Mouse (Mus musculus) stomach, embryonic 16.5 days (tissue): Measurements from ENCODE around the gene Slc38a2. TPM values are rescaled to one million over a fixed set of nuclear protein-coding genes. Genes with fewer than 3 reads are reported as not detected.

ENCODE experiments used
- ATAC-seq: fragments of 200-750 bp; cut with Nextera tagmentation; 2 replicates; pipeline ENCODE4 v1.8.0; 2017; ENCODE audit warnings: moderate number of reproducible peaks, moderate TSS enrichment; ENCODE audit not compliant: insufficient read depth, low FRiP score
- H3K27ac ChIP-seq: fragments of 300-500 bp; sonication (generic); 2 replicates; pipeline ENCODE4 v1.5.1; 2014; ENCODE audit warnings: low read length
- H3K27me3 ChIP-seq: fragments of 300-500 bp; sonication (generic); 2 replicates; pipeline ENCODE4 v1.6.1; 2014; ENCODE audit warnings: low read length, control low read depth, mixed read lengths; ENCODE audit not compliant: control insufficient read depth, insufficient read depth
- H3K36me3 ChIP-seq: fragments of 300-500 bp; sonication (generic); 2 replicates; pipeline ENCODE4 v1.6.1; 2014; ENCODE audit warnings: low read length; ENCODE audit not compliant: control insufficient read depth, insufficient read depth
- H3K4me1 ChIP-seq: fragments of 300-500 bp; sonication (generic); 2 replicates; pipeline ENCODE4 v1.6.1; 2014; ENCODE audit warnings: low read length, control low read depth, mixed read lengths; ENCODE audit not compliant: control insufficient read depth, insufficient read depth
- H3K4me2 ChIP-seq: fragments of 300-500 bp; sonication (generic); 2 replicates; pipeline ENCODE4 v1.6.1; 2014; ENCODE audit warnings: low read depth, low read length, mixed read lengths
- H3K4me3 ChIP-seq: fragments of 300-500 bp; sonication (generic); replicated peaks from 2 replicates; pipeline ENCODE4 v1.5.1; 2014; ENCODE audit warnings: mild to moderate bottlenecking, low read length
- H3K9ac ChIP-seq: fragments of 300-500 bp; sonication (generic); 2 replicates; pipeline ENCODE4 v1.6.1; 2014; ENCODE audit warnings: low read length
- H3K9me3 ChIP-seq: fragments of 300-500 bp; sonication (generic); replicated peaks from 2 replicates; pipeline ENCODE4 v1.6.1; 2016; ENCODE audit warnings: low read length, control low read depth; ENCODE audit not compliant: control insufficient read depth
- WGBS: fragments of 180-500 bp; shearing (Covaris S2); extraction: QIAGEN DNeasy Blood & Tissue Kit; methylation state at CpG from one replicate; pipeline ENCODE4 v1.1.7; 2014; 5-methylcytosine and 5-hydroxymethylcytosine counted together
- polyA plus RNA-seq: library from polyadenylated mRNA; unstranded; fragments of >200 nt; fragmentation: Nextera tagmentation; extraction: Ambion mirVana; gene quantifications from 2 replicates; pipeline ENCODE4 v1.2.1, GENCODE M21; 2015

The Slc38a2 gene
- polyA plus RNA-seq, 1 experiment from 2014 or later: 133 TPM

DNA sequence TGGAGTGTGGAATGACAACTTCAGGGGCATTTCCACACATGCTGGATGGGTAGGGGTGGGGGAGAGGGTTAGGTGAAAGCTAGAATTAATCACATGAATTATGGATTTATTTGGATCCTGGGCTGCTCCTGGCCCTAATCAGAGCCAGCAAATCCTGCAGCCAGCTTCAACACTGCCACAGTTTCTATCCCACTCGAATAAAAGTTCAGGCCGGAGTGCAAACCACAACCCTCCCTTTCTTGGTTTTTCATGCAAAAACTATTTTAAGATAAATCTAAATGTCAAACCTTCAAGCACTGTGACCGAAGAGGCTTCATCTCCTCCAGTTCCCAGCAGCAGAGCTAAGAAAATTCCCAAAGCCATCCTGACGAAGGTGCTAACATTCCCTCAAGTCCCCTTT is 28.8 kb upstream of the Slc38a2 start:
- Histone ChIP-seq H3K9ac (no peak overlapping the region), H3K36me3 (no peaks in the 10 kb centered on the region), H3K27me3 (no peaks in the 10 kb centered on the region), H3K4me2 (no peak overlapping the region), H3K4me3 (no peak overlapping the region), H3K9me3 (no peaks in the 10 kb centered on the region), H3K27ac (peak overlapping the region; percentile 11; the same call in 1 of the 2 replicates), H3K4me1 (peaks cover 4% of the 10 kb centered on the region)
- ATAC-seq: no peak
- 47% methylated on average over 4 of the region's 4 CpGs for WGBS

DNA sequence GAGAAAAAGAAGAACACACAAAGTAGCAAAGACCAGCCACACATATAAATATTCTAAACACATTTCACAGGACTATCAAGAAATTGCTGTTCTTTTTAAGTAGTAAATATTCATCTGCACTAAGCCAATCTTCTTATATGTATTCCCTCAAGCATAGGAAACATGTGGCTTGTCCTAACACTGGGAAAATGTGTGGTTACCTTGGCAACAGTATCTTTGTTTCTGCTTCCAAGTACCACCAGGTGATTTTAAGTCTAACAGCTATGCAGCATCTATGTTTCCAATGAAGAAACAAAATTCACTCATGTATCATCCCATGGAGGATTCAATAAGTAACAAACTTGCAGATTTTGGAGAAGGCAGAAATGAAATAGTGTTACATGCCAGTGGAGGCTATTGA is 25.0 kb upstream of the Slc38a2 start:
- no peaks in the 10 kb centered on the region for H3K27me3 ChIP-seq
- H3K27ac ChIP-seq: no peak overlapping the region
- no peak overlapping the region for H3K4me2 ChIP-seq
- H3K4me1 ChIP-seq: peaks cover 4% of the 10 kb centered on the region
- H3K4me3 ChIP-seq: no peak overlapping the region
- H3K36me3 ChIP-seq: no peaks in the 10 kb centered on the region
- H3K9me3 ChIP-seq: no peaks in the 10 kb centered on the region
- H3K9ac ChIP-seq: no peak overlapping the region
- ATAC-seq: no peak

DNA sequence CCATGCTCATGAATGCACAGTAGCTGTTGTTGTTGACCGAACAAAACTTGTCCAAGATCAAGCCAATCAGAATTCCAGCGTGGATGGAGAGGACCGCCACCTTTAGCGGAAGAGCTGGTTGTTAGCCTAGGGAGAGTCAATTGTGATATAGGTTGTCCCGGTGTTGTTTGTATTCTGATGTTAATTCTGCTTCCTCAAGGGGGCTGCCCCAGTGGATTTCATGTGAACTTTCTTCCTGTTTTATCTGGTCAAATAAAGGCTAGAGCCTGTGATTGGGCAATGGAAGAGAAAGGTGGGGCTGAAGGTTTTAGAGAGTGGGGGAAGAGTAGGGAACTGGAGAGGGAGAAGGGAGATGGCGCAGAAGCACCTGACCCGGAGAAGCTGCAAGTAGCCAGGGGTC is 22.7 kb upstream of the Slc38a2 start:
- no peaks in the 10 kb centered on the region; the same call in 1 of the 2 replicates for H3K4me1 ChIP-seq
- WGBS: 78% methylated on average over 7 of the region's 7 CpGs
- no peak overlapping the region for H3K9ac ChIP-seq
- H3K4me3 ChIP-seq: no peak overlapping the region
- H3K9me3 ChIP-seq: no peaks in the 10 kb centered on the region
- no peak for ATAC-seq
- H3K27ac ChIP-seq: no peak overlapping the region
- H3K27me3 ChIP-seq: no peaks in the 10 kb centered on the region
- no peak overlapping the region for H3K4me2 ChIP-seq
- no peaks in the 10 kb centered on the region for H3K36me3 ChIP-seq

DNA sequence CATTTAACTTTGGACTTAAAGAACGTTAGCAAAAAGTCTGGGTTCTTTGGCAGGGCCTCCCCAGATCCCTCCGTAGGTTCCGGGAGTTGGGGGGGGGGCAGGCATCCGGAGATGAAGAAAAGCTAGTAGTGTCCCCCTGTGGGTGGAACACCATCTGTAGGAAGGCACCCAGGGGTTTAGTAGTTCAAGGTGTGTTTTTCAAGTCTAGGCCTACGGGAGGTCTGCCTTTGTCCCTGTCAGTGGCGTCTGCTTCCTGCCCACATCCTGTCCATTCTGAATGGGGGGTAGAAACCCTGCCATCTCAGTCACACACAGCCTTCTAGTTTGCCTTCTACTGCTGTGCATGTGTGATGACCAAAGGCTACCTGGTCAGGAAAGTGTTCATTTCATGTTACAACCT is 20.6 kb upstream of the Slc38a2 start:
- H3K36me3 ChIP-seq: no peaks in the 10 kb centered on the region
- no peak overlapping the region for H3K9ac ChIP-seq
- 79% methylated on average over 6 of the region's 6 CpGs for WGBS
- H3K4me1 ChIP-seq: no peaks in the 10 kb centered on the region; the same call in 1 of the 2 replicates
- no peaks in the 10 kb centered on the region for H3K9me3 ChIP-seq
- no peaks in the 10 kb centered on the region for H3K27me3 ChIP-seq
- no peak for ATAC-seq
- H3K4me3 ChIP-seq: no peak overlapping the region
- H3K27ac ChIP-seq: no peak overlapping the region
- no peak overlapping the region for H3K4me2 ChIP-seq

DNA sequence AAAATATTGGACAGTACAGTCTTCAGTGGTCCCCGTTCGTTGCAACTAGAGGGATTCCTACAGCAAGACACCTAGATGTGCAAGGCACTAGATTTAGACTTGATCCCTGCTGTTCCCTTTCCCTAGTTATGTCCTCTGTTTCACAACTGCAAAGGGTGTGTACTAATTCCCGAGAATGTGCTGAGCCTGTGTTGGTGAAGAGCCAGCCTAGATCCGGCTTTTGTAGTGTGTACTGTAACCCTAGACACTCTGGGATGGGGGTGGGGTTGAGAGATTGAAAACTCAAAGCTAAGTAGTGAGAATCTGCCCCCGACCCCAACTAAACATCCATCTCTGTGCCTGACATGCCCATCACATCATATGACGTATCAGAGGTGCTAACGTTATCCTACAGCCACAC is 18.9 kb upstream of the Slc38a2 start:
- H3K9me3 ChIP-seq: no peaks in the 10 kb centered on the region
- H3K36me3 ChIP-seq: no peaks in the 10 kb centered on the region
- 62% methylated on average over 7 of the region's 7 CpGs for WGBS
- H3K9ac ChIP-seq: no peak overlapping the region
- H3K27ac ChIP-seq: no peak overlapping the region
- peak; percentile 58; the same call in 1 of the 2 replicates for ATAC-seq
- no peak overlapping the region for H3K4me2 ChIP-seq
- H3K4me3 ChIP-seq: no peak overlapping the region
- H3K4me1 ChIP-seq: no peaks in the 10 kb centered on the region; the same call in 1 of the 2 replicates
- H3K27me3 ChIP-seq: no peaks in the 10 kb centered on the region

DNA sequence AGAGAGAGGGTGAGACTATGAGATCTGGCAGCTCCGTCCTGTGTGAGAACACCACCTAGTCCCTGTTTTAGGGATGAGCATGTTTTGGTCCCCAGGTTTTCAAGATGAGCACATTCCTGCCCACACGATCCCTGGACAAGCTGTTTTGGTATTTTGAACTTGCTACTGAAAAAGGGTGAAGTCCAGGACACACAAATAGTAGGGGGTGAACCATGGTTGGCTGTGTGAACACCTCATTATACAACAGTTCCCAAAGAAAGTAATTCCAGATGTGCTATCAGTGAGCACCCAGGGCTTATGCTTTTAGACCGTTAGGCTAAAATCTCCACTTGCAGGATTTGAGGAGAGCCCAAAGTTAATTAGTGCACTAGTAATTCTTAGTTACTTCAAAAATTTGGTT is 17.7 kb upstream of the Slc38a2 start:
- H3K27ac ChIP-seq: no peak overlapping the region
- no peaks in the 10 kb centered on the region for H3K9me3 ChIP-seq
- no peaks in the 10 kb centered on the region; the same call in 1 of the 2 replicates for H3K4me1 ChIP-seq
- ATAC-seq: no peak
- no peak overlapping the region for H3K9ac ChIP-seq
- no peaks in the 10 kb centered on the region for H3K36me3 ChIP-seq
- no peak overlapping the region for H3K4me2 ChIP-seq
- no peak overlapping the region for H3K4me3 ChIP-seq
- WGBS: 74% methylated on average over 3 of the region's 3 CpGs
- no peaks in the 10 kb centered on the region for H3K27me3 ChIP-seq

DNA sequence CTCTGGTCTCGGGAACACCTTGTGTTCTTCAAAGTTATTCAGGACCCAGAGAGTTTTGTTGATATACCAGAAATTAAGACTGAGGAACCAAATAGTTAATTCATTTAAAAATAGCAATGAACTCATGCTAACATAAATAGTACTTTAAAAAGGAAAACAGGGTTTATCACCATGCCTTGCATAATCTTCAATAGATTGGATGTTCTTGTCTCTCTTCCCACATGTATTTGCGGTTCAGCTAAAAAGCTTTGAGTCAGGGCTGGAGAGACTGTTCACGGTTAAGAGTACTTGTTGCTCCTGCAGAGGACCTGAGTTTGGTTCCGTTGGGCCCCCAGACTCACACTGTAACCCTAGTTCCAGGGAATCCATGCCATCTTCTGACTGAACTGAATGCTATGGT is 16.8 kb upstream of the Slc38a2 start:
- Histone ChIP-seq H3K27ac (no peak overlapping the region), H3K4me1 (no peaks in the 10 kb centered on the region; the same call in 1 of the 2 replicates), H3K9ac (no peak overlapping the region), H3K9me3 (no peaks in the 10 kb centered on the region), H3K27me3 (no peaks in the 10 kb centered on the region), H3K36me3 (no peaks in the 10 kb centered on the region), H3K4me2 (no peak overlapping the region), H3K4me3 (no peak overlapping the region)
- 83% methylated on average over 4 of the region's 4 CpGs for WGBS
- ATAC-seq: no peak

DNA sequence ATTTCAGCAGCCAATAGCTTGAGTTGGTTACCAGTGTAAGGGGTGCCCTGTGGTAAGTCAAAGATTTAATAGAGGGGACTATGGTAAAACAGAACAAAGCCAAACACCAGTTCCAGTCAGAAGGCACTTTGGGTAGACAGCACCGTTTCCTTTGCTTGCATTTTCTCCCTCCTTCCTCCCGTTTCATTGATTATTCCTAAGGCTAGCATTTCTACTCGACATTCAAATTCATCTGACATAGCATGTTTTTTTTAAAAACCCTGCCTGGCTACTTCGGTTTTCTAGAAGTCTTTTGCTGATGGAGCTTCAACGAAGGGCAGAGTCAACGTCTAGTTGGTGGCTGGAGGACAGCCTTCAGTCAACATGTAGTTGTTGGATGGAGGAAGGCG is 16.2 kb upstream of the Slc38a2 start:
- H3K9me3 ChIP-seq: no peaks in the 10 kb centered on the region
- no peak overlapping the region for H3K4me3 ChIP-seq
- no peak for ATAC-seq
- 86% methylated on average over 7 of the region's 7 CpGs for WGBS
- no peak overlapping the region for H3K4me2 ChIP-seq
- no peak overlapping the region for H3K27ac ChIP-seq
- no peak overlapping the region for H3K9ac ChIP-seq
- H3K27me3 ChIP-seq: no peaks in the 10 kb centered on the region
- no peaks in the 10 kb centered on the region for H3K36me3 ChIP-seq
- H3K4me1 ChIP-seq: peaks cover 3% of the 10 kb centered on the region

DNA sequence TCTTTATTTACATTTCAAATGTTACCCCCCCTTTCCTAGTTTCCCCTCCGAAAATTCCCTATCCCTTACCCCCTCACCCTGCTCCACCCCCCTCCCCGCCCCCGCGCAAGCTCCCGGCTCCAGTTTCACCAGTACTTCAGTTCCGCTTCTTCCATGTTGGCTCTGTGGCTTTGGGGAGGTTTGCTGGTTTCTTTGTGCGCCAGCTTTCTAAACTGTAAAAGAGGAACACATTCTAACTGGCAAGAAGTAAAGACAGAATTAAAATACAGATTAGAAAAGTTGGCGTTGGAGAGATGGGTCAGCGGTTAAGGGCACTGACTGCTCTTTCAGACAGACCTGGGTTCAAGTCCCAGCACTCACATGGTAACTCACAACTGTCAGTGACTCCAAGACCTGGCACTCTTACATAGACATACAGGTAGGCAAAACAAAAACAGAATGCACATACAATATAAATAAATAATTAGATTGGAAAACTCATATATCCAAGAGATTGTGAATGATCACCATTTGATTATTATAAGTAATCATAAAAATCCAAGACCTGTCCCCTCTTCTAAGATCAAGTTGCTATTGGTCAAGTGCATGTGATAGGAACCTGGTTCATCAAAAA is 15.7 kb upstream of the Slc38a2 start:
- H3K4me1 ChIP-seq: peaks cover 7% of the 10 kb centered on the region
- ATAC-seq: no peak
- H3K4me2 ChIP-seq: no peak overlapping the region
- no peaks in the 10 kb centered on the region for H3K36me3 ChIP-seq
- no peaks in the 10 kb centered on the region for H3K27me3 ChIP-seq
- no peaks in the 10 kb centered on the region for H3K9me3 ChIP-seq
- H3K4me3 ChIP-seq: no peak overlapping the region
- WGBS: 84% methylated on average over 9 of the region's 9 CpGs
- no peak overlapping the region for H3K9ac ChIP-seq
- no peak overlapping the region for H3K27ac ChIP-seq

DNA sequence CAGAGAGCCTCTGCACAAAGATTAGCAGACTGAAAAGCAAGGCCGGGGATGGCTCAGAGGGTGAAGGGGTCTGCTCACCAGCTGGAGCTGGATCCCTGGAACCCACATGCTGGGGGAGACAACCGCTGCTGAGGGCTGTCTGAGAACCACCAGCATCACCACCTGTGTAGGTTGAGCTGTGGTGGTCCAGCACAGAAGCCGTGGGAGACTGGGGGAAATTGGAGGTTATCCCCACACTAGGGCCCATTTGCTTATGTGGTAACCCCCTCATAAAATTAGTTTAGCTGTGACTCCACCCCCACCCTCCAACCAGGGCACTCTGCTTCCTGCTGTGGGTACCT is 15.1 kb upstream of the Slc38a2 start:
- H3K4me2 ChIP-seq: no peak overlapping the region
- H3K9me3 ChIP-seq: no peaks in the 10 kb centered on the region
- WGBS: 90% methylated on average over 3 of the region's 3 CpGs
- H3K9ac ChIP-seq: no peak overlapping the region
- H3K4me3 ChIP-seq: no peak overlapping the region
- H3K27ac ChIP-seq: no peak overlapping the region
- H3K36me3 ChIP-seq: no peaks in the 10 kb centered on the region
- H3K4me1 ChIP-seq: peaks cover 7% of the 10 kb centered on the region
- no peaks in the 10 kb centered on the region for H3K27me3 ChIP-seq
- no peak for ATAC-seq
